Mouse (Mus musculus) lung, adult 2 months (tissue): Measurements from ENCODE around the gene Kctd21. TPM values are rescaled to one million over a fixed set of nuclear protein-coding genes. Genes with fewer than 3 reads are reported as not detected.
A peak's percentile ranks its signal among the peaks of the same experiment; 100 is the strongest.

Source experiments
- DNase-seq: peaks from one replicate; pipeline ENCODE4 v3.0.0; 2022
- H3K4me1 ChIP-seq: fragments of 200-500 bp; 2 replicates; pipeline ENCODE4 v1.6.1; 2011; ENCODE audit warnings: low read length; ENCODE audit not compliant: control insufficient read depth, insufficient read depth
- H3K4me3 ChIP-seq: fragments of 200-500 bp; replicated peaks from 2 replicates; pipeline ENCODE3; 2011; ENCODE audit warnings: low read depth, mild to moderate bottlenecking, control low read depth, low read length; ENCODE audit errors: extremely low read depth
- CTCF ChIP-seq: fragments of 200-500 bp; IDR thresholded peaks from 2 replicates; pipeline ENCODE4 v1.5.1; 2011; ENCODE audit warnings: mild to moderate bottlenecking, low read length, control low read depth; ENCODE audit not compliant: insufficient read depth
- POLR2A ChIP-seq: fragments of 200-500 bp; IDR thresholded peaks from 2 replicates; pipeline ENCODE4 v1.6.1; 2011; ENCODE audit warnings: low read depth, mild to moderate bottlenecking, control low read depth, low read length, borderline replicate concordance; ENCODE audit errors: extremely low read depth
- WGBS: fragments of 180-500 bp; shearing (Covaris S2); methylation state at CpG from one replicate; pipeline ENCODE4 v1.1.7; 2018; 5-methylcytosine and 5-hydroxymethylcytosine counted together
- polyA plus RNA-seq: library from polyadenylated mRNA; depleted of rRNA; stranded (reverse); fragments of >200 nt; gene quantifications from 2 replicates; pipeline ENCODE4 v1.2.3, GENCODE M21; 2012

Kctd21 gene
- polyA plus RNA-seq, 1 experiment: 11.5 TPM

GRCm38 (mm10) chr7:97356875-97357276 is 24.7 kb downstream of the Kctd21 start:
- peak; percentile 63 for DNase-seq
- Histone ChIP-seq H3K4me3 (no peak overlapping the region), H3K4me1 (peaks cover 22% of the 10 kb centered on the region)
- TF ChIP-seq POLR2A: peak; percentile 9; the same call in 1 of the 2 replicates
- no peak for TF ChIP-seq CTCF
- 36% methylated on average over 5 of the region's 5 CpGs for WGBS

DNA sequence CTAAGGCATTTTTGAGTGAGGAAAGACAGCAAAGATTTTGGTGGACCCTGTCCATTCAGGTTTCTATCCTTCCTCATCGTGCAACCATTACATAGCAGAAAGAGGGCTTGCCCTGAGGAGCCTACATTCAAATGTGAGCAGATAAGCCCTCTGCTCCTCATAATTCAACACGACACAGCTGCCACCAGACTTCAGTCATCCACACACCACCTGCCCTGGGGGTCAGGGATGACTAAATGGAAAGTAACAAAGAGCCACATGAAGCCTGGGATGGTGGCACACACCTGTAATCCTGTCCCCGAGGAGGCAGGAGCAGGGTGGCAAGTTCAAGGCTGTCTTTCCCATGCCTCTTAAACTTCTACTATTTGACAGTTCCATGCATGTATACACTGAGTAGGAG is 25.7 kb downstream of the Kctd21 start:
- no peak for DNase-seq
- Histone ChIP-seq H3K4me1 (peaks cover 22% of the 10 kb centered on the region), H3K4me3 (no peak overlapping the region)
- 67% methylated on average over 3 of the region's 3 CpGs for WGBS
- TF ChIP-seq CTCF (no peak), POLR2A (no peak)

DNA sequence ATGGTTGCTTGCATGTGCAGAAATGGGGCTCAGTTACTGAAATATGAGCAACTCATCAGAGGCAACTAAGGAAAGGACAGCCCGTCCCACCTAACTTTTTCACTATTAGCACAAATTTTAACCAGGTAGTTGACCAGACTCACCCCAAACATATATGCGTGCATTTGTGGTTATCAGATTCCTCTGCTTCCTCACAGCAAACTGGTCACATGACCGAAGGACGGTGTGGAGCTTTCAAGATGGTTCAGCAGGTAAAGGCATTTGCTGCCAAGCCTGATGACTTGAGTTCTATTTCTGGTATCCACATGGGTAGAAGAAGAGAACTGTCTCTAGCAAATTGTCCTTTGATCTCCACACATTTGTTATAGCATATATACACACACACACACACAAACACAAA is 26.2 kb downstream of the Kctd21 start:
- no peak for DNase-seq
- peaks cover 22% of the 10 kb centered on the region for H3K4me1 ChIP-seq
- 81% methylated on average over 4 of the region's 4 CpGs for WGBS
- TF ChIP-seq CTCF (no peak), POLR2A (no peak)
- no peak overlapping the region for H3K4me3 ChIP-seq

- WGBS: 60% methylated on average over 5 of the region's 5 CpGs
- Histone ChIP-seq H3K4me3 (no peak overlapping the region), H3K4me1 (peaks cover 13% of the 10 kb centered on the region)
- TF ChIP-seq CTCF (no peak), POLR2A (no peak)
- DNase-seq: no peak
Observed at GRCm38 (mm10) chr7:97360166-97360565, 28.0 kb downstream of the Kctd21 start.

GRCm38 (mm10) chr7:97360955-97361354 is 28.8 kb downstream of the Kctd21 start:
- WGBS: 48% methylated on average over 3 of the region's 3 CpGs
- no peak for DNase-seq
- H3K4me3 ChIP-seq: no peak overlapping the region
- H3K4me1 ChIP-seq: peaks cover 8% of the 10 kb centered on the region; the same call in 1 of the 2 replicates
- no peak for TF ChIP-seq POLR2A
- no peak for TF ChIP-seq CTCF

GRCm38 (mm10) chr7:97361467-97361866 is 29.3 kb downstream of the Kctd21 start:
- peak; percentile 67 for TF ChIP-seq CTCF
- TF ChIP-seq POLR2A: no peak
- DNase-seq: no peak
- WGBS: 33% methylated on average over 4 of the region's 4 CpGs
- no peak overlapping the region for H3K4me3 ChIP-seq
- peaks cover 5% of the 10 kb centered on the region; the same call in 1 of the 2 replicates for H3K4me1 ChIP-seq

- DNase-seq: no peak
- no peak overlapping the region for H3K4me3 ChIP-seq
- TF ChIP-seq POLR2A (no peak), CTCF (no peak)
- 74% methylated on average over 1 of the region's 1 CpGs for WGBS
- no peaks in the 10 kb centered on the region for H3K4me1 ChIP-seq
Observed at GRCm38 (mm10) chr7:97365887-97366286, 33.8 kb downstream of the Kctd21 start.

DNA sequence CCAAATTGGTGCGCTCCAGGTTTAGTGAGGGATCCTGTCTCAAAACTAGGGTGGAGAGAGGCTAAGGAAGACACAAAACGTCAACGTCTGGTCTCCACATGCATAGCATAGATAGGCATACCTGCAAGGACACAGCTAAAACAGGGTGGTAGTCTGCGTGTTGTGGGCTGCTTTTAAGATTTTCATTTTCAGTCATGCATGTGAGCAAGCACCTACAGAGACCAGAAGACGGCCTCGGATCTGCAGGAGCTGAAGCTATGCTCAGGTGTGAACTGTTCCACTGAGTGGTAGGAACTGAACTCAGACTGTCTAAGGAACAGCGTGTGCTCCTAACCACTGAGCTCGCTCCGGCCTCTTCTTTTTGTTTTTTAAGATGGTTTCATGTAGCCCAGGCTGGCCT is 43.0 kb downstream of the Kctd21 start:
- no peak for TF ChIP-seq POLR2A
- no peak for TF ChIP-seq CTCF
- WGBS: 96% methylated on average over 9 of the region's 9 CpGs
- H3K4me3 ChIP-seq: no peak overlapping the region
- no peak for DNase-seq
- no peaks in the 10 kb centered on the region for H3K4me1 ChIP-seq

GRCm38 (mm10) chr7:97375906-97376305 is 43.8 kb downstream of the Kctd21 start:
- WGBS: 70% methylated on average over 2 of the region's 2 CpGs
- Histone ChIP-seq H3K4me3 (no peak overlapping the region), H3K4me1 (no peaks in the 10 kb centered on the region)
- no peak for TF ChIP-seq CTCF
- no peak for TF ChIP-seq POLR2A
- DNase-seq: no peak

DNA sequence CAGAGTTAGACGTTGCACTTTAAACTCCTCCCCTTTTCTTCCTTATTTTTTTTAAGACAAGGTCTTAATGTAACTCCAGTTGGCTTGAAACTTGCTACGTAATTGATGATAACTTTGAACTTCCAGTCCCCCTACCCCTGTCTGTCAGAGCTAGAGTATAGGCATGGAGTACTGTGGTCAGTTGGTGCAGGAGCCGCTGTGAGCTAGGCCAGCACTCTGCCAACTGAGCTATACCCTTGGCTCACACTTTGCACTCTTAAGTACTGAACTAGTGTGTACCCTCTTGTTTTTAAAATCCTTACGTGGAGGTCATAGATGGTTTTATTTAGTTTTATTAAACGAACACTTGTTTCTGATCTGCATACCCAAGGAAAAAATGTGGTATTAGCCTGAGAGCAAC is 47.2 kb downstream of the Kctd21 start:
- DNase-seq: no peak
- no peaks in the 10 kb centered on the region for H3K4me1 ChIP-seq
- TF ChIP-seq POLR2A: no peak
- no peak for TF ChIP-seq CTCF
- no peak overlapping the region for H3K4me3 ChIP-seq
- WGBS: 87% methylated on average over 5 of the region's 5 CpGs
